Mouse (Mus musculus): Measurements from ENCODE around the gene Prkab1. TPM values are rescaled to one million over a fixed set of nuclear protein-coding genes. Genes with fewer than 3 reads are reported as not detected.

The Prkab1 gene
- polyA plus RNA-seq, 1 experiment from 2014 or later: 45.1 TPM

DNA sequence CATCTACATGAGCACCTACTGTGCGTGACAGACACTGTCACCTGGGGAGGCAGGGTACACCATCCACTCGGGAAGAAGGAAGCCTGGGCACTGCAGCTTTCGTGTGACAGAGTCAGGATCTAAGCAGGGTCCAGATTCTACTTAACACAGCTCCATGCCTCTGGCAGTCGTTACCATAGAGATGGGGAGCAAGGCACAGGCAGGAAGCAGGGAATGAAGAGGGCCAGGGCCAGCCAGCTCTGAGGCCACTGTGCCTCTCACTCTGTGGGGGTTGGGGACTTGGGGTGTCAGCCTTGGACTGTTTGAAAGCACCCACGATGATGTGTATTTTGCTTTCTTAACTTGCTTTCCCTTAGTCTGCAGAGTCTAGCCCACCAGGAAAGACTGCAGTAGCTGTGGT lies 46.1 kb downstream of the Prkab1 start:
- H3K4me2 ChIP-seq (ENCODE audit: low read length): no peak overlapping the region
- no peaks in the 10 kb centered on the region for H3K9me3 ChIP-seq (ENCODE audit: control insufficient read depth, low read length)
- 53% methylated on average over 5 of the region's 5 CpGs for WGBS
- H3K4me1 ChIP-seq (ENCODE audit: control insufficient read depth, insufficient read depth, low read depth, low read length): peaks cover 6% of the 10 kb centered on the region; the same call in 1 of the 2 replicates
- peak; percentile 48; the same call in 1 of the 2 replicates for ATAC-seq
- H3K4me3 ChIP-seq (ENCODE audit: low read length): no peak overlapping the region
- H3K9ac ChIP-seq (ENCODE audit: low read depth, low read length): no peak overlapping the region
- H3K27ac ChIP-seq (ENCODE audit: low read depth, low read length): 0 out of 2 replicates have a peak overlapping the region, but pooled peaks have one; percentile 10
- H3K36me3 ChIP-seq (ENCODE audit: control insufficient read depth, insufficient read depth, low read length): peaks cover 6% of the 10 kb centered on the region
- H3K27me3 ChIP-seq (replicated peaks; ENCODE audit: control insufficient read depth, insufficient read depth, low read length): no peaks in the 10 kb centered on the region

- H3K9me3 ChIP-seq (ENCODE audit: control insufficient read depth, low read length): no peaks in the 10 kb centered on the region
Observed at GRCm38 (mm10) chr5:115977757-115978156, 46.6 kb downstream of the Prkab1 start.

GRCm38 (mm10) chr5:115977266-115977665 lies 47.0 kb downstream of the Prkab1 start:
- 69% methylated on average over 10 of the region's 10 CpGs for WGBS
- H3K9me3 ChIP-seq (ENCODE audit: control insufficient read depth, low read length): no peaks in the 10 kb centered on the region
- H3K4me3 ChIP-seq (ENCODE audit: low read length): no peak overlapping the region
- H3K9ac ChIP-seq (ENCODE audit: low read depth, low read length): no peak overlapping the region
- peaks cover 6% of the 10 kb centered on the region; the same call in 1 of the 2 replicates for H3K4me1 ChIP-seq (ENCODE audit: control insufficient read depth, insufficient read depth, low read depth, low read length)
- H3K27ac ChIP-seq (ENCODE audit: low read depth, low read length): no peak overlapping the region
- H3K36me3 ChIP-seq (ENCODE audit: control insufficient read depth, insufficient read depth, low read length): peaks cover 6% of the 10 kb centered on the region
- no peaks in the 10 kb centered on the region for H3K27me3 ChIP-seq (replicated peaks; ENCODE audit: control insufficient read depth, insufficient read depth, low read length)
- ATAC-seq: no peak
- no peak overlapping the region for H3K4me2 ChIP-seq (ENCODE audit: low read length)

More at GRCm38 (mm10) chr5:115977757-115978156, 46.6 kb downstream of the Prkab1 start:
- no peak for ATAC-seq
- Histone ChIP-seq H3K4me2 (ENCODE audit: low read length) (no peak overlapping the region), H3K4me3 (ENCODE audit: low read length) (no peak overlapping the region), H3K27me3 (replicated peaks; ENCODE audit: control insufficient read depth, insufficient read depth, low read length) (no peaks in the 10 kb centered on the region), H3K27ac (ENCODE audit: low read depth, low read length) (no peak overlapping the region), H3K4me1 (ENCODE audit: control insufficient read depth, insufficient read depth, low read depth, low read length) (peaks cover 6% of the 10 kb centered on the region; the same call in 1 of the 2 replicates), H3K9ac (ENCODE audit: low read depth, low read length) (no peak overlapping the region), H3K36me3 (ENCODE audit: control insufficient read depth, insufficient read depth, low read length) (peaks cover 6% of the 10 kb centered on the region)
- 69% methylated on average over 10 of the region's 10 CpGs for whole genome bisulfite sequencing

DNA sequence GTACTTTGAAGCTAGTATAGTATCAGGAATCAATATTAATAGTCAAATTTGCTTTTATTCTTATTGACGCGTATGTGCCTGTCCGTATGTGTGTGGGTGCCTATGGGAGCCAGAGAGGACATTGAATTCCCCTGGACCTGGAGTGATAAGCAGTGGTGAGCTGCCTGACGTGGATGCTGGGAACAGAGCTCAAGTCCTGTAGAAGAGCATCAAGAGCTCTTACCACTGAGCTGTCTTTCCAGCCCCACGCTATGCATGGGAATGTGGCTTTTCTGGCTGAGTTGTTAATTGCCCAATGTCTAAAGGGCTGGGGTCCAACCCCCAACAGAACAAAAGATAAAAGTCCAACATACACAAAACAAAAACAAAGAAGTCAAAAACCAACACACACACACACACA lies 47.9 kb downstream of the Prkab1 start:
- H3K27ac ChIP-seq (ENCODE audit: low read depth, low read length): no peak overlapping the region
- H3K4me1 ChIP-seq (ENCODE audit: control insufficient read depth, insufficient read depth, low read depth, low read length): peaks cover 6% of the 10 kb centered on the region; the same call in 1 of the 2 replicates
- no peak for ATAC-seq
- no peak overlapping the region for H3K4me3 ChIP-seq (ENCODE audit: low read length)
- H3K36me3 ChIP-seq (ENCODE audit: control insufficient read depth, insufficient read depth, low read length): no peaks in the 10 kb centered on the region
- no peaks in the 10 kb centered on the region for H3K9me3 ChIP-seq (ENCODE audit: control insufficient read depth, low read length)
- WGBS: 85% methylated on average over 5 of the region's 5 CpGs
- no peak overlapping the region for H3K9ac ChIP-seq (ENCODE audit: low read depth, low read length)
- H3K27me3 ChIP-seq (replicated peaks; ENCODE audit: control insufficient read depth, insufficient read depth, low read length): no peaks in the 10 kb centered on the region
- H3K4me2 ChIP-seq (ENCODE audit: low read length): no peak overlapping the region

- Histone ChIP-seq H3K4me1 (ENCODE audit: control insufficient read depth, insufficient read depth, low read depth, low read length) (peaks cover 6% of the 10 kb centered on the region; the same call in 1 of the 2 replicates), H3K36me3 (ENCODE audit: control insufficient read depth, insufficient read depth, low read length) (0 out of 2 replicates have a peak, but pooled peaks cover 2% of the 10 kb centered on the region), H3K27me3 (replicated peaks; ENCODE audit: control insufficient read depth, insufficient read depth, low read length) (no peaks in the 10 kb centered on the region), H3K9me3 (ENCODE audit: control insufficient read depth, low read length) (no peaks in the 10 kb centered on the region), H3K4me3 (ENCODE audit: low read length) (no peak overlapping the region), H3K4me2 (ENCODE audit: low read length) (no peak overlapping the region), H3K27ac (ENCODE audit: low read depth, low read length) (no peak overlapping the region), H3K9ac (ENCODE audit: low read depth, low read length) (no peak overlapping the region)
- ATAC-seq: no peak
- 88% methylated on average over 10 of the region's 10 CpGs for WGBS
Observed at GRCm38 (mm10) chr5:115975672-115976071, 48.6 kb downstream of the Prkab1 start.

- Histone ChIP-seq H3K27ac (ENCODE audit: low read depth, low read length) (no peak overlapping the region), H3K4me2 (ENCODE audit: low read length) (no peak overlapping the region), H3K4me3 (ENCODE audit: low read length) (no peak overlapping the region), H3K9ac (ENCODE audit: low read depth, low read length) (no peak overlapping the region), H3K27me3 (replicated peaks; ENCODE audit: control insufficient read depth, insufficient read depth, low read length) (no peaks in the 10 kb centered on the region), H3K9me3 (ENCODE audit: control insufficient read depth, low read length) (no peaks in the 10 kb centered on the region), H3K36me3 (ENCODE audit: control insufficient read depth, insufficient read depth, low read length) (0 out of 2 replicates have a peak, but pooled peaks cover 2% of the 10 kb centered on the region), H3K4me1 (ENCODE audit: control insufficient read depth, insufficient read depth, low read depth, low read length) (no peaks in the 10 kb centered on the region)
- WGBS: 84% methylated on average over 15 of the region's 15 CpGs
- ATAC-seq: no peak
Observed at GRCm38 (mm10) chr5:115971236-115971635, 53.1 kb downstream of the Prkab1 start.

Other genes starting within 250 kb of the Prkab1 start
- gene Cit, start 179.2 kb downstream of the Prkab1 start, polyA plus RNA-seq (2015; fragmentation: Nextera tagmentation; extraction: Ambion mirVana): 32.0 and 39.8 TPM in 2 replicates
- gene Tmem233, start 58.7 kb upstream of the Prkab1 start, polyA plus RNA-seq (2015; fragmentation: Nextera tagmentation; extraction: Ambion mirVana): not detected in 2 replicates